Comparison of ENCODE assay signal across 10 mouse cellular contexts in genomic region chr2:117210416-117211085, GRCm38 (mm10). TPM values are rescaled to one million over a fixed set of nuclear protein-coding genes. Genes with fewer than 3 reads are reported as not detected.
DNase-seq lines count a peak whose midpoint lies in the region; ATAC-seq and TF ChIP-seq lines count a peak whose summit lies in the region.
"Had no signal": no experiment of that assay in that cellular context is flagged by ENCODE, and none has a peak within 500 bp of the region (broad histone marks: within the 10 kb centered on the region; RNA-seq: fewer than 3 reads in every experiment).

No protein-coding gene starts in this region.

- peak; percentile 94 for ATAC-seq in forebrain, postnatal 0 days
- peak; percentile 99 for ATAC-seq in intestine, embryonic 16.5 days
- ATAC-seq in liver, embryonic 16.5 days (ENCODE audit: low read depth) = peak; percentile 81
- ATAC-seq in stomach, embryonic 14.5 days (ENCODE audit: insufficient number of reproducible peaks, insufficient read depth, low FRiP score, low read depth) = peak; percentile 97
- no peak for ATAC-seq in erythroid progenitor cell, adult 5-6 weeks (replicated peaks; ENCODE audit: low FRiP score, poor library complexity, severe bottlenecking)

- no peak overlapping the region for H3K9ac ChIP-seq in forebrain, postnatal 0 days
- H3K9ac ChIP-seq in intestine, embryonic 16.5 days (ENCODE audit: low read depth, low read length) = no peak overlapping the region
- no peak overlapping the region for H3K9ac ChIP-seq in liver, embryonic 16.5 days (ENCODE audit: low read depth, low read length)
- H3K9ac ChIP-seq in stomach, embryonic 14.5 days (replicated peaks; ENCODE audit: low read depth, low read length) = no peak overlapping the region

- no peaks in the 10 kb centered on the region for H3K36me3 ChIP-seq in forebrain, postnatal 0 days (ENCODE audit: insufficient read depth)
- H3K36me3 ChIP-seq in intestine, embryonic 16.5 days (ENCODE audit: control insufficient read depth, insufficient read depth, low read length) = no peaks in the 10 kb centered on the region
- H3K36me3 ChIP-seq in liver, embryonic 16.5 days (ENCODE audit: control insufficient read depth, insufficient read depth) = no peaks in the 10 kb centered on the region
- no peaks in the 10 kb centered on the region for H3K36me3 ChIP-seq in stomach, embryonic 14.5 days (ENCODE audit: control insufficient read depth, insufficient read depth, low read length)
- H3K36me3 ChIP-seq: G1E had no signal

- H3K4me1 ChIP-seq in forebrain, postnatal 0 days (ENCODE audit: insufficient read depth) = peaks cover 6% of the 10 kb centered on the region; the same call in 1 of the 2 replicates
- peaks cover 11% of the 10 kb centered on the region for H3K4me1 ChIP-seq in intestine, embryonic 16.5 days (ENCODE audit: control insufficient read depth, insufficient read depth, low read length)
- H3K4me1 ChIP-seq in liver, embryonic 16.5 days (ENCODE audit: control insufficient read depth, low read depth, low read length) = no peaks in the 10 kb centered on the region
- H3K4me1 ChIP-seq in stomach, embryonic 14.5 days (ENCODE audit: control insufficient read depth, insufficient read depth, low read length) = peaks cover 7% of the 10 kb centered on the region; the same call in 1 of the 2 replicates

- H3K27me3 ChIP-seq in forebrain, postnatal 0 days (ENCODE audit: insufficient read depth, low read length) = no peaks in the 10 kb centered on the region
- no peaks in the 10 kb centered on the region for H3K27me3 ChIP-seq in intestine, embryonic 16.5 days (replicated peaks; ENCODE audit: control insufficient read depth, insufficient read depth, low read length)
- H3K27me3 ChIP-seq in liver, embryonic 16.5 days (ENCODE audit: control insufficient read depth, insufficient read depth, low read depth, low read length) = no peaks in the 10 kb centered on the region
- no peaks in the 10 kb centered on the region for H3K27me3 ChIP-seq in stomach, embryonic 14.5 days (ENCODE audit: control insufficient read depth, insufficient read depth, low read length)

- 4% methylated on average over 6 of the region's 6 CpGs for WGBS in forebrain, postnatal 0 days
- 4% methylated on average over 6 of the region's 6 CpGs for WGBS in intestine, embryonic 16.5 days
- 20% methylated on average over 6 of the region's 6 CpGs for WGBS in liver, embryonic 16.5 days (ENCODE audit: insufficient replicate concordance)
- WGBS in stomach, embryonic 14.5 days = 7% methylated on average over 6 of the region's 6 CpGs

- no peak overlapping the region for H3K4me3 ChIP-seq in forebrain, postnatal 0 days (ENCODE audit: low read depth, low read length)
- peak overlapping the region; percentile 2; the same call in 1 of the 2 replicates for H3K4me3 ChIP-seq in intestine, embryonic 16.5 days (ENCODE audit: low read length)
- H3K4me3 ChIP-seq in liver, embryonic 16.5 days (ENCODE audit: low read depth, low read length) = no peak overlapping the region
- no peak overlapping the region for H3K4me3 ChIP-seq in stomach, embryonic 14.5 days (ENCODE audit: low read depth, low read length)

- H3K9me3 ChIP-seq in forebrain, postnatal 0 days (ENCODE audit: low read length) = no peaks in the 10 kb centered on the region
- H3K9me3 ChIP-seq in intestine, embryonic 16.5 days (ENCODE audit: control insufficient read depth, low read length) = no peaks in the 10 kb centered on the region
- H3K9me3 ChIP-seq in liver, embryonic 16.5 days (replicated peaks; ENCODE audit: control insufficient read depth, low read length) = no peaks in the 10 kb centered on the region
- H3K9me3 ChIP-seq in stomach, embryonic 14.5 days (ENCODE audit: control insufficient read depth, low read depth, low read length) = no peaks in the 10 kb centered on the region

- H3K27ac ChIP-seq in forebrain, postnatal 0 days (ENCODE audit: low read depth, low read length) = no peak overlapping the region
- H3K27ac ChIP-seq in intestine, embryonic 16.5 days (ENCODE audit: low read length) = peak overlapping the region; percentile 48; the same call in 1 of the 2 replicates
- H3K27ac ChIP-seq in liver, embryonic 16.5 days (ENCODE audit: low read length) = no peak overlapping the region
- no peak overlapping the region for H3K27ac ChIP-seq in stomach, embryonic 14.5 days (ENCODE audit: low read length)
- H3K27ac ChIP-seq: macrophage had no signal

- H3K4me2 ChIP-seq in forebrain, postnatal 0 days (ENCODE audit: low read depth) = 0 out of 2 replicates have a peak overlapping the region, but pooled peaks have one; percentile 13
- peak overlapping the region; percentile 43 for H3K4me2 ChIP-seq in intestine, embryonic 16.5 days (ENCODE audit: low read depth, low read length)
- peak overlapping the region; percentile 31; the same call in 1 of the 2 replicates for H3K4me2 ChIP-seq in liver, embryonic 16.5 days (ENCODE audit: low read depth, low read length)
- H3K4me2 ChIP-seq in stomach, embryonic 14.5 days (replicated peaks; ENCODE audit: low read depth, low read length) = peak overlapping the region; percentile 36

- peak; percentile 11 to 38 for DNase-seq in lung, adult 18-20 months
- DNase-seq in lung, postnatal 14 days = no peak
- peak; percentile 51 for DNase-seq in forebrain, postnatal 0 days
- DNase-seq in right cerebral cortex, adult 18-20 months = no peak

- TF ChIP-seq CTCF in forebrain, postnatal 0 days (IDR thresholded peaks at IDR 0.05; ENCODE audit: low read depth) = no peak

RNA-seq across cellular contexts. Expression of gene Fam98b, which starts 39.0 kb away (rescaled TPM):
- 10.3 and 13.4 TPM in 2 replicates for total RNA-seq in forebrain, postnatal 0 days (2014; rRNA removed)
- 12.4 and 13.8 TPM in 2 replicates for polyA plus RNA-seq in forebrain, postnatal 0 days (2015; fragmentation: Nextera tagmentation; extraction: Ambion mirVana)
- polyA plus RNA-seq in intestine, embryonic 16.5 days (2015; fragmentation: Nextera tagmentation; extraction: Ambion mirVana) = 4.8 and 6.6 TPM in 2 replicates
- polyA plus RNA-seq in liver, embryonic 16.5 days (2015; fragmentation: Nextera tagmentation; extraction: Ambion mirVana) = 1.8 and 2.3 TPM in 2 replicates
- polyA plus RNA-seq in stomach, embryonic 14.5 days (2014; fragmentation: Nextera tagmentation; extraction: Ambion mirVana) = 12.2 and 13.2 TPM in 2 replicates
- 5.8 and 15.1 TPM in 2 replicates for total RNA-seq in erythroid progenitor cell, adult 5-6 weeks (2015; ENCODE audit: low replicate concordance)
- total RNA-seq in erythroid progenitor cell, adult 5-6 weeks (2017; ENCODE audit: low replicate concordance) = 2.8 TPM in 1 of 2 replicates, not detected in the other

Comparison
In these comparisons a context has a peak if more than half of its experiments do, and no peak if none do; other contexts are left out.
1. DNase-seq: peak in lung, adult 18-20 months (2 of 2) and forebrain, postnatal 0 days (single experiment); none in lung, postnatal 14 days (single experiment) and right cerebral cortex, adult 18-20 months (single experiment).
2. Peak in every context shown above with its lines, with median percentiles within 50 percentile points of each other: H3K4me2 ChIP-seq.